Mouse (Mus musculus) heart, embryonic 12.5 days (tissue): ENCODE results near the gene Mcat. TPM values are rescaled to one million over a fixed set of nuclear protein-coding genes. Genes with fewer than 3 reads are reported as not detected.

Experiments used
- ATAC-seq: fragments of 200-750 bp; cut with Nextera tagmentation; 2 replicates; pipeline ENCODE4 v1.8.0; 2017; ENCODE audit warnings: moderate TSS enrichment, moderate library complexity; ENCODE audit not compliant: insufficient number of reproducible peaks, low FRiP score
- H3K27ac ChIP-seq: fragments of 300-500 bp; sonication (generic); 2 replicates; pipeline ENCODE4 v1.5.1; 2016; ENCODE audit warnings: mild to moderate bottlenecking, moderate library complexity; ENCODE audit not compliant: poor library complexity, severe bottlenecking
- H3K27me3 ChIP-seq: fragments of 300-500 bp; sonication (generic); replicated peaks from 2 replicates; pipeline ENCODE4 v1.6.1; 2016; ENCODE audit warnings: mild to moderate bottlenecking, moderate library complexity
- H3K36me3 ChIP-seq: fragments of 300-500 bp; sonication (generic); 2 replicates; pipeline ENCODE4 v1.6.1; 2016; ENCODE audit warnings: mild to moderate bottlenecking, moderate library complexity
- H3K4me1 ChIP-seq: fragments of 300-500 bp; sonication (generic); replicated peaks from 2 replicates; pipeline ENCODE4 v1.6.1; 2016; ENCODE audit warnings: mild to moderate bottlenecking
- H3K4me2 ChIP-seq: fragments of 300-500 bp; sonication (generic); 2 replicates; pipeline ENCODE4 v1.6.1; 2016; ENCODE audit warnings: mild to moderate bottlenecking, moderate library complexity
- H3K4me3 ChIP-seq: fragments of 300-500 bp; sonication (generic); 2 replicates; pipeline ENCODE4 v1.5.1; 2016; ENCODE audit warnings: mild to moderate bottlenecking
- H3K9ac ChIP-seq: fragments of 300-500 bp; sonication (generic); 2 replicates; pipeline ENCODE4 v1.6.1; 2016; ENCODE audit warnings: mild to moderate bottlenecking, moderate library complexity
- H3K9me3 ChIP-seq: fragments of 300-500 bp; sonication (generic); replicated peaks from 2 replicates; pipeline ENCODE4 v1.6.1; 2016; ENCODE audit warnings: mild to moderate bottlenecking, moderate library complexity
- WGBS: fragments of 180-500 bp; shearing (Covaris S2); methylation state at CpG from one replicate; pipeline ENCODE4 v1.1.7; 2016; 5-methylcytosine and 5-hydroxymethylcytosine counted together
- polyA plus RNA-seq: library from polyadenylated mRNA; unstranded; fragments of >200 nt; fragmentation: Nextera tagmentation; extraction: Ambion mirVana; gene quantifications from 2 replicates; pipeline ENCODE4 v1.2.1, GENCODE M21; 2016

Mcat gene
- polyA plus RNA-seq, 1 experiment from 2014 or later, result 34.8 TPM

DNA sequence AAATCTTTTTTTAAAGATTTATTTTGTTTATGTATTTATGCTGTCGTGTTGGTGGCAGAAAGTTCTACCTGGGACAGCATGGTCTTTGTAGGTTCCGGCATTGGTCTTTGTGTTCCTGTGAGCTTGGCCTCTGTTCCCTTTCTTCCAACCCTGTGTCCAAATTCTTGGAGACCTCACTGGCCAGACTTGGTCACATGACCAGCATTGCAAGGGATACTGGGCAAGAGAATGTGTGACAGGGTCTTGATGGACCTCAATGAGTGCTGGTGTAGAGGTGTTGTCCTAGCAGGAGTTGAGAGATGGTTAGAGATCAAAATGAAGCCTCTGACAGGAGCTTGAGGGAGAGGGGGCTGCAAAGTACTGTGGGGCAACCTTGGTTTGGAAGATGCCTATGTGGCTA, 24.7 kb downstream of the Mcat start:
- no peaks in the 10 kb centered on the region for H3K27me3 ChIP-seq
- H3K27ac ChIP-seq, result no peak overlapping the region
- no peak overlapping the region for H3K4me3 ChIP-seq
- peaks cover 38% of the 10 kb centered on the region for H3K36me3 ChIP-seq
- H3K4me1 ChIP-seq, result peaks cover 53% of the 10 kb centered on the region
- H3K9me3 ChIP-seq, result 0 out of 2 replicates have a peak, but pooled peaks cover 2% of the 10 kb centered on the region
- no peak overlapping the region for H3K9ac ChIP-seq
- no peak for ATAC-seq
- no peak overlapping the region for H3K4me2 ChIP-seq
- 90% methylated on average over 2 of the region's 2 CpGs for WGBS

DNA sequence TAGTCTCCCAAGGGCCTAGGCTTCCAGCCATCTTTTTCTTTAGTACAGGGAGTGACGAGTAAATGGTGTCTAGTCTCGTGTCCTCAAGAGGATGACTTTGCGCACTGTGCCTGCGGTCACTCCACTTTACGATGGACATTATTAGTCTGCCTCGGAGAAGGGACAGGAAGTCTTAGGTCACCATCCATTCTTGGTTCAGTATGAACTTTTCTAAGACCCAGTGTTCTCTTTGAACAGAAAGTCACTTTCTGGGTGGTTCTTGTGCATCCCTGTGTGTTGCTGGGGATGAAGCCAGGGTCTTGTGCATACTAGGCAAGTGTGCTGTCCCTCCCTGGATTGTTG, 27.7 kb downstream of the Mcat start:
- peaks cover 54% of the 10 kb centered on the region for H3K4me1 ChIP-seq
- ATAC-seq, result no peak
- peak overlapping the region; percentile 92 for H3K27ac ChIP-seq
- H3K27me3 ChIP-seq, result no peaks in the 10 kb centered on the region
- H3K9ac ChIP-seq, result no peak overlapping the region; the same call in 1 of the 2 replicates
- WGBS, result 75% methylated on average over 6 of the region's 6 CpGs
- H3K4me3 ChIP-seq, result no peak overlapping the region
- peaks cover 31% of the 10 kb centered on the region for H3K36me3 ChIP-seq
- peak overlapping the region; percentile 14; the same call in 1 of the 2 replicates for H3K4me2 ChIP-seq
- H3K9me3 ChIP-seq, result 0 out of 2 replicates have a peak, but pooled peaks cover 2% of the 10 kb centered on the region

DNA sequence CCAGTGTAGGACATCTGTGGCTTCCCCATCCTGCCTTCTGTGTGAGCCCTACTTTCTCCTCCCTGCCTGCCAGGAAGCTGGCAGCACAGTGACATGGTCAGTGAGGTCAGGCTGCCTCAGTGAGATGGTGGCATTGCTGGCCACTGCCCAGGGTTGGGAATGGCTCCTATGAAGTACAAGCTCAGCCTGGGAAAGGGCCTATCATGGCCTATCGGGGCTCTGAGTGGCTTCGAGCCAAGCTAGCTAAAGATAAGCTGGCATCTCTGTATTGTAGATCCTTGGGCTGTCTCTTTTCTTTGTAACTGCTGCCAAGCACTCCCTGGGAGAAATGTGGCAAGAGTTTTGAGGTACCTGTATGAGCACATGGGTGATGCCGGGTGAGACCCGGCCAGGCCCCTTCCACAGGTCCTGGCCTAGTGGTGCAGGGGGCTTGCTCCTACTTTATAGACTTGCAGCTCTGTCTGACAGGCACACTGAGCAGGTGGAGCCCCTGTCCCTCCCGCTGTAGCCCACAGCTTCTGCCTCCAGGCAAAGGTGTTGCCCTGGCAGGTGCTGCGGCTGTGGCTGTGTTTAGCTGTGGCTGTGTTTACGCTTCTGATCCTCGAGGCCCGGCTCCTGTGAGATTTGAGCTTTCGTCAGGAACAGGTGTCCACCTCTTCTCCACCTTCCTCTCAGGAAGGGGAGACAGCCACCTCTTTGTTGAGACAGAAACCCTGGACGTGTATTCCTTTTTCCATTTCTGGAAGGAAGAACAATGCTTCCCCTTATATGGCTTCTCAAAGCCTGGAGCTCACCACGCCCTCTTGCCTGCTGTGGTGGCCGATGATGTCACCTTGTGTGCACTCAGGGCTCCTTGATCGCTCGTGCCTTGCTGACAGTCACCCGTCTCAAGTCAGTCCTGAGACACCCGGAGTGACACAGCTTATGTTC, 28.4 kb downstream of the Mcat start:
- peaks cover 54% of the 10 kb centered on the region for H3K4me1 ChIP-seq
- H3K9me3 ChIP-seq, result 0 out of 2 replicates have a peak, but pooled peaks cover 2% of the 10 kb centered on the region
- no peaks in the 10 kb centered on the region for H3K27me3 ChIP-seq
- peak overlapping the region; percentile 56; the same call in 1 of the 2 replicates for H3K9ac ChIP-seq
- peak; percentile 58; the same call in 1 of the 2 replicates for ATAC-seq
- H3K4me2 ChIP-seq, result peak overlapping the region; percentile 14; the same call in 1 of the 2 replicates
- H3K36me3 ChIP-seq, result peaks cover 35% of the 10 kb centered on the region
- 42% methylated on average over 17 of the region's 17 CpGs for WGBS
- H3K27ac ChIP-seq, result peak overlapping the region; percentile 92
- H3K4me3 ChIP-seq, result no peak overlapping the region

DNA sequence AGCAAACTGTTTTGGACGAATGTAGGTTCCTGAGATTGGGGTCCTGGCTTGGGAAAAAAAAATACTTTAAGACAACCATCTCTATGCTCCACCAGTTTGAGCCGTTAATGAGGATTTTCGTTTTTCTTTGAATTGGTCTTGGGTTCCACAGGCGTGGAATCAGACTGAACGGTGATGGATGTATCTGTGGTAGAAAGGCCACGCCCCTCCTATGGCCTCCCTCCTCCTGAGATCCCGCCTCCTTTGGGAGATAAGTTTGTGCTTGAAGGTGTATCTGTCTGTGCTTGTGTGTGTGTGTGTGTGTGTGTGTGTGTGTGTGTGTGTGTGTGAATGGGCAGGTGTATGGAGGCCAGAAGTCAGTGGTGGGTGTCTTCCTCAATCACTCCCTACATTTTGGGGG, 31.0 kb downstream of the Mcat start:
- Histone ChIP-seq H3K9me3 (0 out of 2 replicates have a peak, but pooled peaks cover 2% of the 10 kb centered on the region), H3K4me3 (no peak overlapping the region), H3K27ac (no peak overlapping the region), H3K9ac (no peak overlapping the region), H3K4me2 (no peak overlapping the region), H3K27me3 (no peaks in the 10 kb centered on the region), H3K36me3 (peaks cover 31% of the 10 kb centered on the region), H3K4me1 (peaks cover 66% of the 10 kb centered on the region)
- WGBS, result 72% methylated on average over 7 of the region's 7 CpGs
- ATAC-seq, result no peak

DNA sequence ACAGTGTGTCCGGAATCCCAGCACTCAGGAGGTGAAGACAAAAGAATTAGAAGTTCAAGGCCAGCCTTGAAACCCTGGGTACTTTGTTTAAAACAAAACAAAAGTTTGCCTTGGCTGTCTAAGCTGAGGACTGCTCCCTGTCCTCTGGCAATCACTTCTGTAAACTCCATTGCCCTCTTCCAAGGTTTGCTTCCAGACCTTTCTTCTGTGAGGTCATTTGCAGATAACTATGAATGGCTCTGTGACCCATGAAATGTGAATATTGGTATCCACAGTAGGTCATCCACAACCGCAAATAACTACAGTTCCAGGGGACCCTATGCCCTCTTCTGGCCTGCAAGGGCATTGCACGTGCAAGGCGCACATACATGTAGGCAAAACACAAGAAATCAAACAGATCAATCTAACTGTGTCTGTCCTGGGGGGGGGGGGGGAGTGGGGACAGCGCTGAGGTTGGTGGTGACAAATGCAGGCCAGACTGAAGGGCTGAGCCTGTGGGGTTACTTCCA, 31.6 kb downstream of the Mcat start:
- ATAC-seq, result no peak
- no peak overlapping the region for H3K27ac ChIP-seq
- H3K9ac ChIP-seq, result no peak overlapping the region
- no peak overlapping the region for H3K4me2 ChIP-seq
- no peak overlapping the region for H3K4me3 ChIP-seq
- 0 out of 2 replicates have a peak, but pooled peaks cover 2% of the 10 kb centered on the region for H3K9me3 ChIP-seq
- H3K27me3 ChIP-seq, result no peaks in the 10 kb centered on the region
- WGBS, result 84% methylated on average over 5 of the region's 5 CpGs
- peaks cover 31% of the 10 kb centered on the region for H3K36me3 ChIP-seq
- peaks cover 70% of the 10 kb centered on the region for H3K4me1 ChIP-seq

DNA sequence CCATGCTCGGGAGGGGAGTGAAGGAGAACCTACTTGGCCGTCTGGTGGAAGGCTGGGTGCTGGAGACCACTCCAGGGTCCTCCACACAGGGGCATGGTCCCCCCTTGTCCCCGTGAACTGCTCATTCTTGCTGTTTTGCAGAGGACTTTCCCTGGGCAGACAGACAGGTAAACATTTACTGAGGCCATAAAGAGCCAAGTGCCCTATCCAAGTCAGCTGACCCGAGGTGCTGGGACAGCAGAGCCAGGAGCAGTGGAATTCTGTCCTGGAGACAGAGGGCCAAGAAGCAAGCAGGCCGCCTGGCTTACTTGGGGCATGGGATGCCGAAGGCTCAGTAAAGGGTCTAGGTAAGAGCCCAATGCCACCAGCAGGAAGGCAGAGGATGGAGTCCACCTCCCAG, 32.9 kb downstream of the Mcat start:
- no peak overlapping the region for H3K4me2 ChIP-seq
- WGBS, result 79% methylated on average over 6 of the region's 6 CpGs

DNA sequence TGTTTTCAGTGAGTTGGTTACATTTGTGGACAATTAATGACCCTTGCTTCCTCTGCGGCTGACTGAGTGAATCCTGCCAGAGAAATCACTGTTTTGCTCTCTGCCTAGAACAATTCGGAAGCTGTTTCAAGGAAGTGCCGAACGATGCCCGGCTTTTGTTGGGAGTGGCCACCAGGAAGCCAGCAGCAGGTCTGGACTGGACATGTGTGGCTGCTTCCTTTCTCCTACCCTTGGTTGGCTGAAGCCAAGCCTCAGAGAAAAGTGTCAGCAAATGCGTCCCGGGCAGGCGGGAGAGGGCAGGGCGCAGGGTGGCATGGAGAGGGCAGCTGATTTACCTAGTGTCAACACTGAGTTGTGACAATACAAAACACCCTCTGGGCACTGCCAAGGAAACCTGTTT, 33.4 kb downstream of the Mcat start:
- no peak for ATAC-seq
- Histone ChIP-seq H3K9ac (0 out of 2 replicates have a peak overlapping the region, but pooled peaks have one; percentile 13), H3K4me1 (peaks cover 68% of the 10 kb centered on the region), H3K27me3 (no peaks in the 10 kb centered on the region), H3K27ac (peak overlapping the region; percentile 54; the same call in 1 of the 2 replicates), H3K36me3 (peaks cover 27% of the 10 kb centered on the region), H3K4me3 (no peak overlapping the region), H3K9me3 (no peaks in the 10 kb centered on the region), H3K4me2 (peak overlapping the region; percentile 95; the same call in 1 of the 2 replicates)
- WGBS, result 73% methylated on average over 9 of the region's 9 CpGs

More for the DNA sequence above, 32.9 kb downstream of the Mcat start:
- H3K9ac ChIP-seq, result no peak overlapping the region
- H3K36me3 ChIP-seq, result peaks cover 27% of the 10 kb centered on the region
- no peak for ATAC-seq
- H3K4me1 ChIP-seq, result peaks cover 68% of the 10 kb centered on the region
- H3K9me3 ChIP-seq, result no peaks in the 10 kb centered on the region
- H3K4me3 ChIP-seq, result no peak overlapping the region
- H3K27me3 ChIP-seq, result no peaks in the 10 kb centered on the region
- peak overlapping the region; percentile 54; the same call in 1 of the 2 replicates for H3K27ac ChIP-seq

DNA sequence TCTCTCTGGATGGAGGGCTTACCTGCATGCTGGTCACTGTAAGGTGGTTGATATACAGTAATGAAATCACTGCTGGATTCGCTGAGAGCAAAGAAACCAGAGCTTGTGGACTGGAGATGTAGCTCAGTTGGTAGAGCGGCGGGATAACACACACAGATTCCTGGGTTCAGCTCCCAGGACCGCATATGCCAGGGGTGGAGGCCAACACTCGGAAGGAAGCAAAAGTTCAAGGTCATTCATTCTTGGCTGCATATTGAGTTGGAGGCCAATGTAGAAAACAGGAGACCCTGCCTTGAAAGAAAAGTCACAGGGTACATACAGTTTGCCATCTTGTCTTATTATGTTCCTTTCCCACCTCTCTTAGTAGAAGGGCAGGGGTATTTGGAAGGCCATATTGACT, 33.8 kb downstream of the Mcat start:
- H3K27me3 ChIP-seq, result no peaks in the 10 kb centered on the region
- H3K4me1 ChIP-seq, result peaks cover 68% of the 10 kb centered on the region
- peaks cover 27% of the 10 kb centered on the region for H3K36me3 ChIP-seq
- WGBS, result 77% methylated on average over 5 of the region's 5 CpGs
- H3K4me2 ChIP-seq, result peak overlapping the region; percentile 95; the same call in 1 of the 2 replicates
- H3K9ac ChIP-seq, result 0 out of 2 replicates have a peak overlapping the region, but pooled peaks have one; percentile 13
- peak overlapping the region; percentile 54; the same call in 1 of the 2 replicates for H3K27ac ChIP-seq
- no peak overlapping the region for H3K4me3 ChIP-seq
- ATAC-seq, result no peak
- H3K9me3 ChIP-seq, result no peaks in the 10 kb centered on the region

DNA sequence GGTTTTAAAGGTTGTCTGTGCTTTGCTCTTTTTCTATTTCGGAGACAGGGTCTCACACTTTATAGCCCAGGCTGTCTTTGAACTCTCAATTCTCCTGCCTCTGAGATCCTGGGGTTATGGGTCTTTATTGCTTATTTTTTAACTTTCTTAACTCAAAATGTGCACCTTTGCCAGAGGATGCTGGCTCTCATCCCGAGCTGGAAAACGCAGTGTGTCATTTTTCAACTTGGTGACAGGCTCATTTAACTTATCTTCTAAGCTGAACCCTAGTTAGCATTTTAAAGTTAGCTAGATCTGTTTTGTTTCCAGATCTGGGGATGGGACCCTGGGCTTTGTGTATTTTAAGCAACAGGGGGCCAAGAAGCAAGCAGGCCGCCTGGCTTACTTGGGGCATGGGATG, 34.7 kb downstream of the Mcat start:
- 43% methylated on average over 4 of the region's 4 CpGs for WGBS
- Histone ChIP-seq H3K9me3 (no peaks in the 10 kb centered on the region), H3K4me1 (peaks cover 71% of the 10 kb centered on the region), H3K36me3 (peaks cover 23% of the 10 kb centered on the region), H3K4me3 (no peak overlapping the region), H3K9ac (0 out of 2 replicates have a peak overlapping the region, but pooled peaks have one; percentile 22), H3K4me2 (peak overlapping the region; percentile 95), H3K27me3 (no peaks in the 10 kb centered on the region), H3K27ac (peak overlapping the region; percentile 54; the same call in 1 of the 2 replicates)
- ATAC-seq, result no peak

DNA sequence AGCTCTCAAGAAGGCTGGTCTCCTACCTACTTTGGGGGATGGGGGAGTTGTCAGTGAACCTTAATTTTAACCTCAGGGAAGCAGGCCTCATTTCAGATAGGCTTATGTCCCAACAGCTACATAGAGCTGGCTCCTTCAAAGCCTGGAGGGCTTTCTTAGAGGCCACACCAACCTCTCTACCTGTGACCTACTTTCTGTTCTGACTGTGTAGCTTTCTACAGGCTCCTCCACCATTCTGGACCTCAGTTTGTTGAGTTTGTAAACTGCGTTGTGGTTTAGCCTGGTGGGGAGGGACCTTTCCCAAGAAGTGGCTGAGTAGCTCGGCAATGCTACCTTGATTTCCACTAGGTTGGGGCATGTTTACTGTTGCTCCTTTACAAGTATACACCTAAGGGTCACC, 35.8 kb downstream of the Mcat start:
- Histone ChIP-seq H3K27ac (no peak overlapping the region), H3K36me3 (peaks cover 16% of the 10 kb centered on the region), H3K9ac (peak overlapping the region; percentile 88), H3K9me3 (no peaks in the 10 kb centered on the region), H3K4me3 (peak overlapping the region; percentile 81), H3K4me2 (peak overlapping the region; percentile 95), H3K4me1 (peaks cover 73% of the 10 kb centered on the region), H3K27me3 (no peaks in the 10 kb centered on the region)
- WGBS, result 56% methylated on average over 2 of the region's 2 CpGs
- ATAC-seq, result no peak

DNA sequence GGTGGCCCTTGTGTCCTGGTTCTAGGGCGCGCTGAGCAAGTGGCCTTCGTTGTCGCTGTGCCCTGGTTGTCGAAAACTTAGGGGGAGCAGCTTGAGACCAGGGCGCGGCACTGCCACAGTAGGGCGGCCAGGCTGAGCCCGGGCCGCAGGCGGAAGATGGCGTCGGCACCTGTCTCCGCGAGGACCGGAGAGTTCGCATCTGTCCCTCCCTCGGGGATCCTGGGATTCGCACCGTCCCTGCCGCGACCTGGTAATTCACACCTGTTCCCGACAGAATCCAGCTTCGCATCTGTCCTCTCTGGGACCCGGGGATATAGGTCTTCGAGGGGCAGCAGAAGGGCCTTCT, 36.5 kb downstream of the Mcat start:
- H3K9ac ChIP-seq, result peak overlapping the region; percentile 88
- H3K27ac ChIP-seq, result 0 out of 2 replicates have a peak overlapping the region, but pooled peaks have one; percentile 61
- 2% methylated on average over 26 of the region's 26 CpGs for WGBS
- peak overlapping the region; percentile 81 for H3K4me3 ChIP-seq
- ATAC-seq, result no peak
- no peaks in the 10 kb centered on the region for H3K27me3 ChIP-seq
- H3K4me2 ChIP-seq, result peak overlapping the region; percentile 95
- no peaks in the 10 kb centered on the region for H3K9me3 ChIP-seq
- peaks cover 77% of the 10 kb centered on the region for H3K4me1 ChIP-seq
- peaks cover 13% of the 10 kb centered on the region for H3K36me3 ChIP-seq
